Mouse (Mus musculus) lung, postnatal 36 days (tissue): Measurements from ENCODE around the gene Mcrip1.
"Not testable (repeated sequence)": the region's sequence is repeated elsewhere in the genome, so short reads cannot be mapped to it uniquely, and the experiment has no call there.

ENCODE experiments used
- DNase-seq: peaks from one replicate; pipeline ENCODE4 v3.0.0; 2022; ENCODE audit warnings: mixed read lengths

Mcrip1 gene

DNA sequence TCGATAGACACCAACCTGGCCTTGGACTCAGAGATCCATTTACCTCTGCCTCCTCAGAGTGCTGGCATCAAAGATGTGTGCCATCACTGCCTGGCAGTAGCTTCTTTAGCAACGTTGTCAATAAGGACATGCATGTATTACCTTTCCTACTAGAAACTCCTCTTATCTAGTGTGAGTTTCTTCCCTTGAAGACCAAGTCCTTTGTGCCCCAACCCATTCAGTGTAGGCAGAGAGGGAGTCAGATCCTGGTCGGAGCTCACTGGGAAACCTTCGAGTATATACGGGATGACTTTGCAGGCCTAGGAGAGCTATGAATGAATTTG, 24.7 kb upstream of the Mcrip1 start:
- DNase-seq = no peak

DNA sequence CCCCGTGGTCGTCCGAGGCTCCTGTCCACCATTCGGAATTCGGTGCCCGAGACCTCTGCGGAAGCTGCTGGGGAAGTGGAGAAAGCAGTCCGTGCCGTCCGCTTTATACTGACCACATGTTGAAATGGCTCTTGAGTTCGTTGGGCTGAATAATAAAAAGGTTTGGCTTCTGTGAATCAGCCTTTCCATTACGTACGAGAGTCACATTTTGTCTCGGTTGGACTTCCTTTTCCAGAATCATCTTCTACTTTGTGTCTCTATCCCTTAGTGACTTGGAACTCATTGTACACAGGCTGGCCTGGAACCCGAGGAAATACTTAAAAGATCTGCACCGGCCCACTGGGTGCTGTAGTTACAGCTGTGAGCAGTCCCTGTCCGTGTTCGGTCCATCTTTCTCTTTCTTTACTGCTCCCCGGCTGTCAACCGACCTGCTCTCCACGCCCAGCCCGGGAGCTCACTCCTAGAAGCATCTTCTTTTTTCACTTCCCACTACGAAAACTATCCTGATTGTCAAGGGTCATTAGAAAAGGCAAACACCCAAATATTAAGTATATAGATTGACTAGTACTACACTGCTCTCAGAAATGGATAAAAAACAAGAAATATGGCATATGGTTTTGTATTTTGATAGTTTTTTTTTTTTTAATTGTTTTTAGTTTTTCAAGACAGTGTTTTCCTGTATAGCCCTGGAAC, 24.2 kb upstream of the Mcrip1 start:
- DNase-seq = peak; percentile 18

- DNase-seq = peak; percentile 99
Observed at GRCm38 (mm10) chr11:120572752-120573584, 23.4 kb upstream of the Mcrip1 start, which contains the start of gene P4hb. Gene P4hb, minus strand, starts transcription at chr11:120573253.

GRCm38 (mm10) chr11:120572417-120572751, 22.9 kb upstream of the Mcrip1 start:
- no peak for DNase-seq

GRCm38 (mm10) chr11:120571754-120572416, 22.4 kb upstream of the Mcrip1 start:
- no peak for DNase-seq

DNA sequence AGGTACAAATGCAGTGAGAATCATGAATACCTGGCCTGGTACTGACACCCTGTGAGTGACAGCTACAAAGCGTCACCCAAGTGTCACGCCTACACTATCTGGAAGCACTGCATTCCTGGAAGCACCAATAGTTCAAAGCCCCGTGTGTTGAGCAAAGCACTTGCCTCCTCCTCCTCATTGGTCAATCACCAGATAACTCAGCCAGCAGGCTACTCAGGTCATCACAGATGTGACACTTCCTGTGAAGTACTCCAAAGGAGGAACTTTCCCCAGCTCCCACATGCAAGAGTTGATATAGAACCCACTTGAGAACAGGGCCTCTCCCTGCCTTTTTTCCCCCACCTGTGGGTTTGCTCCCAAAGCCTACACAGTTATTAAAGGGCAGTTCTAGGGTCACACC, 21.6 kb upstream of the Mcrip1 start:
- no peak for DNase-seq

DNA sequence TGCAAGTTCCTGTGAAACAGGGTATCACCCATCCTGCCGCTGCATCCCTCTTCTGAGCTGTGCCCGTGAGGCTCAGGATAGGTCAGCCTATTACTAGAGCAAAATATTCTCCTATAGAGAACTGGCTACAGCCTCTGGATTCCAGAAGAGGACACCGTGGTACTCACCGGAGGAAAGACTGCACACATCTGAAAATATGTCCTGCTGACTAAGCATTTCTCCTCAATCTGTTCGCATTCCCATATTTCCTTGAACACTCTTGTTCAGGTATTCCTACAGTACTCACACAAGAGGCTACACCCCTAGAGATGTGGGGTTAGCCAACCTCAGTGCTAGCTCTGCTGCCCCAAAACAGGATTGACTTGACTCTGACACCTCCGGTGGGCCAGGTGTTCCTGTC, 18.8 kb upstream of the Mcrip1 start:
- no peak for DNase-seq

- DNase-seq = no peak
Observed at GRCm38 (mm10) chr11:120565114-120565513, 15.6 kb upstream of the Mcrip1 start.

DNA sequence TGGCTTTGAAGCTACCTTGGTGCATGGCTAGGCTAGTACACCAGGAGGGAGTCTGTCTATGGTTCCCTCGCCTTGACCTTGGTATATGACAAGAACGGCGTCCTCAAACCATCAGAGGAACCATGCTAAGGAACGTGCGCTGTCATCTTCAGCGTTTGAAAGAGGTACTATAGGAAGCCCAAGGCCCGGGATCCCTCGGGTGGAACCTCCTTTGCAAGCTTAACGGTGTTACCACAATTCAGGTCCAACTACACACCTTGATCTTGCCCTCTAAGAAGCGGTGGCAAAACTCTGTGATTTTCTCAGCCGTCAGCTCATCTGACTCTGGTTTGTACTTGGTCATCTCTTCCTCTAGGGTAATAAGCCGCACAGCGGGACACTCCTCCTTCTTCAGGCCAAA, 13.4 kb upstream of the Mcrip1 start:
- DNase-seq = no peak

- no peak for DNase-seq
Observed at GRCm38 (mm10) chr11:120560952-120561728, 11.6 kb upstream of the Mcrip1 start.

GRCm38 (mm10) chr11:120558843-120559242, 9.3 kb upstream of the Mcrip1 start:
- not testable (repeated sequence) for DNase-seq

DNA sequence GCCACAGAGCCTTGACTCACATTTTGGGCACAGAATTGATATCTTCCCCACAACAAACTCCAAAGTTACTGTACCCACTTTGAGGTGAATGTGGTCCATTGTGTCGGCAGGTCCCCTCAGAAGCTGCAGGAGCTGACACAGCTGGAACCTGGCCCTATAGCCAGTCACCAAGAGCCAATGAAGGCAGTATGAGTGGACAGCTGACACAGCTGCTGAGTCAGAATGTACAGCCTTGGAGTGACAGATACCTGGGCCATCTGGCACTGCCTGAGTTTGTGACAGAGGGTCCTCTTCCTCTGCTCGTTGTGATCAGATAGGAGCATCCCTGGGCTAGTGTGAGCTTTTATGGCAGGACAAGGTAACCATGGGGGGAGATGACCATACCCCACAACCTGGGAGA, 5.7 kb upstream of the Mcrip1 start:
- DNase-seq = no peak

- DNase-seq = no peak
Observed at GRCm38 (mm10) chr11:120554834-120555233, 5.3 kb upstream of the Mcrip1 start.

GRCm38 (mm10) chr11:120552736-120553135, 3.2 kb upstream of the Mcrip1 start:
- no peak for DNase-seq

DNA sequence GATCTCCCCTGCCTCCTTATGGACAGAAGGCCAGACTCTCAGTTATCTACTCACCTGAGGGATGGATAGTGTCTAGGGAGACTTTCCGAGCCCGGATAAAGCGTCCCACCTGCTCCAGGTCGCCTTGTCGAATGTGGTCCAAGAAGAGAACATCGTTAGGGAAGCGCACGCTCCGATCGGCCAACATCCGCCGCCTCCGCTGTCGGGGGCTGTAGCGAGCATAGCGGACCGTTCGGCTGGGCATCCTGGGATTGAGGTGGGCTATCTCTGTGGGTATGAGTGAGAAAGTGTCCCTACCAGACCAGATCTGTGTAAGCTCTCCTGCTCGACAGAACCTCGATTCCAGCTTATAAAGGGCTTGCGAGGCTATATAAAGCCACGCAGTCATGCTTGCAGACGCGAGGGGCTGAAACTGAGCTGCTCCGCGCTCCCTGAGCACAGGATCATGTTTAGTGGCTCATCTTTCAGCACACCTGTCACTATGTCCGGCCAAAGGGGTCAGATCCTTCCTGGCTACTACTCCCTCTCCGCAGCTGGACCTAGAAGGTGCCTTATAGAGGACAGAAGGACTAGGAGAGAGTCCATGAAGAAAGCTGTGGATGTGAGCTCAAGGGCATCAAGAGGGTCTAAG, 1.4 kb upstream of the Mcrip1 start, which contains the start of gene Ppp1r27:
Gene Ppp1r27 (minus strand): TSS at position 323 of the 631 bp plus-strand sequence.
- DNase-seq = no peak

- DNase-seq = no peak
Observed at GRCm38 (mm10) chr11:120549986-120550809, 671 bp upstream of the Mcrip1 start.

DNA sequence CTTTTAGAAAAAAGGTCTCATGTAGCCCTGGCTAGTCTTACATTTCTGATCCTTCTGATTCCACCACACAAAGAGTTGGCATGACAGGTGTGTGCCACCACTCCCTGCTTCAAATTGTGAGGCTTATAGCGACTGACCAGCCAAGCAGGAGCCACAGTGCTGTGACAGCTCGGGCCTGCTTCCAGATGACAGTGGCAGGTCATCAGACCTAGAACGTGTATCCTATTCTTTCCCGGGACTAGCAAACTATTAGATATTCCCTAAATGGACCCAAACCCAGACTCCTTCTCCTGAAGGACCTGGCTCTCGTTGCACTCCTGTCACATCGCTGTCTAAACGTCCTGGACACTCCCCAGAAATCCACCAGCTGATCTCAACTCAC, 750 bp downstream of the Mcrip1 start:
- no peak for DNase-seq

GRCm38 (mm10) chr11:120548214-120548613, 1.3 kb downstream of the Mcrip1 start:
- no peak for DNase-seq

DNA sequence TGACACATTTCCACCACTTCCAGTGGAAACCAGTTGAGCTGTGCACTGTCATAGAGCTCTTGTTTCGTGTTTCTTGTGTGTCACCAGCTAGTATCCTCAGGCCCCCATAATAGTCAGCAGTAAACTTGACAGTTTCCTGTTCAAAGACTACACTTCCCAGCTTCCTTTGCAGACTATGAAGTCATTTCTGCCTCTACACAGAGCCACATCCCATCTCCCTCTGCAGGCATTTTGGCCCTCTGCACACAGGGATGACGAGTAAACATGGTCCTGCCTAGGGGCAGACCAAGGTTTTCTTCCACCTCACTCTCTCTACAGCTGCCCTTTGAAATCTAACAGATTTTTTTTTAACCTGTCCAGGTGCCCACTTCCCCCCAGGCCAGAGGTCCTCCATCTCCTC, 2.1 kb downstream of the Mcrip1 start:
- DNase-seq = peak; percentile 37

- DNase-seq = no peak
Observed at GRCm38 (mm10) chr11:120545964-120546363, 3.6 kb downstream of the Mcrip1 start.

DNA sequence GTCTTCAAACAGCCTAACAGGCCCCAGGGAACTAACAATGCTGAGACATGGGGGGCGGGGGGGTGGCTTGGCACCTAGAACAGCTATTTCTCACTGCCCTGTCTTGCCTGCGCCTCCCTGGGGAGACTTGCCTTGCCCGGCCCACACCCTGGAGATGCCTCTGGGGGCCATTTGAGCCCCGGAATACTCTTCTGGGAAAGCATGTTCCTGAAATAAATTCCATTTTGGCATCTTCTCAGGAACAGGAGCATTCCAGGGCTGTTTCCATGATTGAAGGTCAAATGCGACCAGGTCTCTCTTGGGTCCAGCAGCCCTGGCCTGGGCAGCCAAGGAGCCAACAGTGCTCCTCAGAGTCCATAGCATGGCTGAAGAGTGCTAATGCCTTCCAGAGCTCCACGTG, 7.2 kb downstream of the Mcrip1 start:
- DNase-seq = no peak

DNA sequence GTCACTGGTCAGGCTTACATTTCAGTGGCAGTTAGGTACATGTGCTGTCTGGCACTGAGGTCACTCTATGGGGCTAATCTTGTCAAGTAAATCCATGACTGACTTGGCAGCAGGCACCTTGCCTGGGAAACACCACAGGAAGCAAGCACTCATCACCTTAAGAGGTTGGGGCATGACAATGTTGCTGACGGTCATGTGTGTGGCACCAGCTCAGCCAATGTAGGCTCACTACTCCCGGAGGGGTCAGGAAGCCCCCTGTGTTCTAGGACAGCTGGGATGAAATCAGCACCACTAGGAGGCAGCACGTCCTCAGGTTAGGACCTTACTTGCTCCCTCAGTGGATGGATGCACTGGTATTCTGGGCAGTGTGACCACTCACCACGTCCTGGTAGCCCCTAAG, 7.6 kb downstream of the Mcrip1 start:
- peak; percentile 47 for DNase-seq
